In genomic region chr1:153140747-153141228, GRCm38 (mm10) we compare ENCODE assay signal across 10 mouse cellular contexts. TPM values are rescaled to one million over a fixed set of nuclear protein-coding genes. Genes with fewer than 3 reads are reported as not detected.
DNase-seq lines count a peak whose midpoint lies in the region; ATAC-seq and TF ChIP-seq lines count a peak whose summit lies in the region.
"Had no signal": no experiment of that assay in that cellular context is flagged by ENCODE, and none has a peak within 500 bp of the region (broad histone marks: within the 10 kb centered on the region; RNA-seq: fewer than 3 reads in every experiment).

No protein-coding gene starts in this region.

- TF ChIP-seq EP300 in lung, postnatal 0 days (IDR thresholded peaks at IDR 0.05), result peak; percentile 95

- H3K4me2 ChIP-seq in limb, embryonic 11.5 days (ENCODE audit: low read depth, severe bottlenecking), result no peak overlapping the region
- H3K4me2 ChIP-seq in embryonic facial prominence, embryonic 11.5 days (ENCODE audit: low read depth, low read length), result no peak overlapping the region
- H3K4me2 ChIP-seq in lung, postnatal 0 days (replicated peaks; ENCODE audit: low read depth, low read length), result no peak overlapping the region
- no peak overlapping the region for H3K4me2 ChIP-seq in midbrain, embryonic 13.5 days (replicated peaks)
- H3K4me2 ChIP-seq in liver, embryonic 12.5 days, result no peak overlapping the region
- H3K4me2 ChIP-seq: midbrain, embryonic 12.5 days had no signal

- 16% methylated on average over 8 of the region's 8 CpGs for WGBS in limb, embryonic 11.5 days
- WGBS in limb, embryonic 10.5 days, result 20% methylated on average over 8 of the region's 8 CpGs
- WGBS in embryonic facial prominence, embryonic 11.5 days, result 39% methylated on average over 8 of the region's 8 CpGs
- 17% methylated on average over 8 of the region's 8 CpGs for WGBS in lung, postnatal 0 days
- 57% methylated on average over 8 of the region's 8 CpGs for WGBS in forebrain, embryonic 10.5 days
- WGBS in midbrain, embryonic 13.5 days, result 37% methylated on average over 8 of the region's 8 CpGs
- 11% methylated on average over 8 of the region's 8 CpGs for WGBS in liver, embryonic 12.5 days (ENCODE audit: insufficient replicate concordance)

- TF ChIP-seq CTCF in lung, postnatal 0 days (IDR thresholded peaks at IDR 0.05), result no peak

- DNase-seq in limb, embryonic 11.5 days (ENCODE audit: low spot score), result peak; percentile 31
- DNase-seq in limb, embryonic 10.5 days (ENCODE audit: low spot score), result no peak
- peak; percentile 37 for DNase-seq in embryonic facial prominence, embryonic 11.5 days (ENCODE audit: low spot score)
- DNase-seq in lung, postnatal 0 days (ENCODE audit: low spot score), result peak; percentile 94
- peak; percentile 68 to 83 for DNase-seq in thymus, postnatal 36 days
- DNase-seq in forebrain, embryonic 10.5 days (ENCODE audit: extremely low spot score, low spot score), result no peak

- no peak overlapping the region for H3K27ac ChIP-seq in limb, embryonic 11.5 days (replicated peaks; ENCODE audit: low read depth, low read length)
- H3K27ac ChIP-seq in limb, embryonic 10.5 days, result no peak overlapping the region
- H3K27ac ChIP-seq in embryonic facial prominence, embryonic 11.5 days (replicated peaks; ENCODE audit: low read depth, low read length), result no peak overlapping the region
- peak overlapping the region; percentile 75 for H3K27ac ChIP-seq in lung, postnatal 0 days (ENCODE audit: low read length)
- no peak overlapping the region for H3K27ac ChIP-seq in forebrain, embryonic 10.5 days
- no peak overlapping the region for H3K27ac ChIP-seq in midbrain, embryonic 13.5 days
- H3K27ac ChIP-seq in liver, embryonic 12.5 days, result no peak overlapping the region
- H3K27ac ChIP-seq: midbrain, embryonic 12.5 days had no signal

- H3K4me1 ChIP-seq in limb, embryonic 11.5 days (ENCODE audit: control insufficient read depth, insufficient read depth, low read length), result peaks cover 3% of the 10 kb centered on the region; the same call in 1 of the 2 replicates
- H3K4me1 ChIP-seq in limb, embryonic 10.5 days, result peaks cover 18% of the 10 kb centered on the region
- no peaks in the 10 kb centered on the region for H3K4me1 ChIP-seq in embryonic facial prominence, embryonic 11.5 days (ENCODE audit: control insufficient read depth, insufficient read depth, low read length)
- peaks cover 11% of the 10 kb centered on the region; the same call in 1 of the 2 replicates for H3K4me1 ChIP-seq in lung, postnatal 0 days (ENCODE audit: insufficient read depth, low read depth, low read length)
- H3K4me1 ChIP-seq in forebrain, embryonic 10.5 days, result peaks cover 4% of the 10 kb centered on the region
- no peaks in the 10 kb centered on the region for H3K4me1 ChIP-seq in midbrain, embryonic 13.5 days (replicated peaks)
- peaks cover 9% of the 10 kb centered on the region; the same call in 1 of the 2 replicates for H3K4me1 ChIP-seq in liver, embryonic 12.5 days
- H3K4me1 ChIP-seq: midbrain, embryonic 12.5 days had no signal

- ATAC-seq in limb, embryonic 11.5 days (ENCODE audit: insufficient number of reproducible peaks, low FRiP score, low TSS enrichment, low read depth), result no peak
- ATAC-seq in embryonic facial prominence, embryonic 11.5 days (replicated peaks; ENCODE audit: insufficient number of reproducible peaks, low FRiP score, low TSS enrichment, low read depth), result no peak
- peak; percentile 93 for ATAC-seq in lung, postnatal 0 days
- no peak for ATAC-seq in midbrain, embryonic 13.5 days
- ATAC-seq in liver, embryonic 12.5 days, result no peak

- no peaks in the 10 kb centered on the region for H3K36me3 ChIP-seq in limb, embryonic 11.5 days (ENCODE audit: control insufficient read depth, insufficient read depth, low read length)
- no peaks in the 10 kb centered on the region for H3K36me3 ChIP-seq in limb, embryonic 10.5 days
- H3K36me3 ChIP-seq in embryonic facial prominence, embryonic 11.5 days (replicated peaks; ENCODE audit: control insufficient read depth, insufficient read depth, low read depth, low read length), result no peaks in the 10 kb centered on the region
- no peaks in the 10 kb centered on the region for H3K36me3 ChIP-seq in lung, postnatal 0 days (ENCODE audit: insufficient read depth, low read length)
- H3K36me3 ChIP-seq in forebrain, embryonic 10.5 days (replicated peaks), result no peaks in the 10 kb centered on the region
- no peaks in the 10 kb centered on the region for H3K36me3 ChIP-seq in midbrain, embryonic 13.5 days
- H3K36me3 ChIP-seq in liver, embryonic 12.5 days, result no peaks in the 10 kb centered on the region
- H3K36me3 ChIP-seq: midbrain, embryonic 12.5 days had no signal

- no peak overlapping the region for H3K9ac ChIP-seq in limb, embryonic 11.5 days (ENCODE audit: low read length)
- H3K9ac ChIP-seq in embryonic facial prominence, embryonic 11.5 days (replicated peaks; ENCODE audit: low read length), result no peak overlapping the region
- H3K9ac ChIP-seq in lung, postnatal 0 days (replicated peaks; ENCODE audit: low read depth), result no peak overlapping the region
- no peak overlapping the region for H3K9ac ChIP-seq in midbrain, embryonic 13.5 days (replicated peaks)
- no peak overlapping the region for H3K9ac ChIP-seq in liver, embryonic 12.5 days
- H3K9ac ChIP-seq: midbrain, embryonic 12.5 days had no signal

- no peaks in the 10 kb centered on the region for H3K9me3 ChIP-seq in limb, embryonic 11.5 days (ENCODE audit: control insufficient read depth, low read length)
- H3K9me3 ChIP-seq in limb, embryonic 10.5 days (replicated peaks), result no peaks in the 10 kb centered on the region
- H3K9me3 ChIP-seq in embryonic facial prominence, embryonic 11.5 days (replicated peaks; ENCODE audit: control insufficient read depth, low read length), result no peaks in the 10 kb centered on the region
- no peaks in the 10 kb centered on the region for H3K9me3 ChIP-seq in lung, postnatal 0 days (ENCODE audit: low read length)
- H3K9me3 ChIP-seq in forebrain, embryonic 10.5 days, result no peaks in the 10 kb centered on the region
- no peaks in the 10 kb centered on the region for H3K9me3 ChIP-seq in midbrain, embryonic 13.5 days
- H3K9me3 ChIP-seq in liver, embryonic 12.5 days (replicated peaks), result no peaks in the 10 kb centered on the region
- H3K9me3 ChIP-seq: midbrain, embryonic 12.5 days had no signal

- H3K27me3 ChIP-seq in limb, embryonic 11.5 days (ENCODE audit: control insufficient read depth, insufficient read depth, low read length), result no peaks in the 10 kb centered on the region
- no peaks in the 10 kb centered on the region for H3K27me3 ChIP-seq in limb, embryonic 10.5 days (ENCODE audit: low read depth, poor library complexity, severe bottlenecking)
- no peaks in the 10 kb centered on the region for H3K27me3 ChIP-seq in embryonic facial prominence, embryonic 11.5 days (ENCODE audit: control insufficient read depth, insufficient read depth, low read length)
- H3K27me3 ChIP-seq in lung, postnatal 0 days (replicated peaks; ENCODE audit: insufficient read depth, low read length), result no peaks in the 10 kb centered on the region
- H3K27me3 ChIP-seq in forebrain, embryonic 10.5 days (ENCODE audit: poor library complexity, severe bottlenecking), result no peaks in the 10 kb centered on the region
- H3K27me3 ChIP-seq in midbrain, embryonic 13.5 days, result no peaks in the 10 kb centered on the region
- H3K27me3 ChIP-seq in liver, embryonic 12.5 days (replicated peaks), result no peaks in the 10 kb centered on the region
- H3K27me3 ChIP-seq: midbrain, embryonic 12.5 days had no signal

- H3K4me3 ChIP-seq in limb, embryonic 11.5 days (ENCODE audit: low read depth, low read length), result no peak overlapping the region
- H3K4me3 ChIP-seq in limb, embryonic 10.5 days, result no peak overlapping the region
- H3K4me3 ChIP-seq in embryonic facial prominence, embryonic 11.5 days (ENCODE audit: low read depth, low read length), result no peak overlapping the region
- H3K4me3 ChIP-seq in lung, postnatal 0 days (ENCODE audit: low read depth, low read length), result no peak overlapping the region
- H3K4me3 ChIP-seq in forebrain, embryonic 10.5 days, result no peak overlapping the region
- H3K4me3 ChIP-seq in midbrain, embryonic 13.5 days (replicated peaks), result no peak overlapping the region
- H3K4me3 ChIP-seq in liver, embryonic 12.5 days, result no peak overlapping the region
- H3K4me3 ChIP-seq: erythroblast, embryonic 14.5 days; midbrain, embryonic 12.5 days had no signal

RNA-seq across cellular contexts. Expression of gene Lamc2, which starts 45.5 kb away (rescaled TPM):
- 3.4 and 3.9 TPM in 2 replicates for polyA plus RNA-seq in limb, embryonic 11.5 days (2014; fragmentation: Nextera tagmentation; extraction: Ambion mirVana)
- 3.1 and 3.3 TPM in 2 replicates for polyA plus RNA-seq in limb, embryonic 10.5 days (2016; fragmentation: Nextera tagmentation; extraction: Ambion mirVana)
- polyA plus RNA-seq in embryonic facial prominence, embryonic 11.5 days (2014; fragmentation: Nextera tagmentation; extraction: Ambion mirVana), result 4.0 and 4.6 TPM in 2 replicates
- polyA plus RNA-seq in lung, postnatal 0 days (2015; fragmentation: Nextera tagmentation; extraction: Ambion mirVana), result 62.9 and 69.0 TPM in 2 replicates
- polyA plus RNA-seq in forebrain, embryonic 10.5 days (2016; fragmentation: Nextera tagmentation; extraction: Ambion mirVana), result 1.4 and 1.8 TPM in 2 replicates
- 0.44 and 0.53 TPM in 2 replicates for polyA plus RNA-seq in midbrain, embryonic 13.5 days (2015; fragmentation: Nextera tagmentation; extraction: Ambion mirVana)
- 0.13 and 0.43 TPM in 2 replicates for polyA plus RNA-seq in liver, embryonic 12.5 days (2016; fragmentation: Nextera tagmentation; extraction: Ambion mirVana)

Comparison
In these comparisons a context has a peak if more than half of its experiments do, and no peak if none do; other contexts are left out.
1. DNase-seq: peak in limb, embryonic 11.5 days (single experiment), embryonic facial prominence, embryonic 11.5 days (single experiment), lung, postnatal 0 days (single experiment) and thymus, postnatal 36 days (2 of 2); none in limb, embryonic 10.5 days (single experiment) and forebrain, embryonic 10.5 days (single experiment).
2. RNA of gene Lamc2, which starts 45.5 kb away (polyA plus RNA-seq): 62.9 to 69.0 TPM in lung, postnatal 0 days; 4.0 to 4.6 TPM in embryonic facial prominence, embryonic 11.5 days, 3.4 to 3.9 TPM in limb, embryonic 11.5 days, 3.1 to 3.3 TPM in limb, embryonic 10.5 days, 1.4 to 1.8 TPM in forebrain, embryonic 10.5 days, 0.44 to 0.53 TPM in midbrain, embryonic 13.5 days and 0.13 to 0.43 TPM in liver, embryonic 12.5 days; every median in the first group is over 10 times any median in the second.